Mouse (Mus musculus) cerebellum, adult 2 months (tissue): ENCODE measurements around the gene Myoz2.

Experiments
- CTCF ChIP-seq: fragments of 200-500 bp; IDR thresholded peaks from 2 replicates; pipeline ENCODE4 v1.5.1; 2011; ENCODE audit warnings: low read depth, mild to moderate bottlenecking, control low read depth, low read length, moderate library complexity, borderline replicate concordance; ENCODE audit not compliant: insufficient read depth
- POLR2A ChIP-seq: fragments of 200-500 bp; IDR thresholded peaks from 2 replicates; pipeline ENCODE4 v1.6.1; 2011; ENCODE audit warnings: low read length, control low read depth, borderline replicate concordance; ENCODE audit not compliant: insufficient read depth

DNA sequence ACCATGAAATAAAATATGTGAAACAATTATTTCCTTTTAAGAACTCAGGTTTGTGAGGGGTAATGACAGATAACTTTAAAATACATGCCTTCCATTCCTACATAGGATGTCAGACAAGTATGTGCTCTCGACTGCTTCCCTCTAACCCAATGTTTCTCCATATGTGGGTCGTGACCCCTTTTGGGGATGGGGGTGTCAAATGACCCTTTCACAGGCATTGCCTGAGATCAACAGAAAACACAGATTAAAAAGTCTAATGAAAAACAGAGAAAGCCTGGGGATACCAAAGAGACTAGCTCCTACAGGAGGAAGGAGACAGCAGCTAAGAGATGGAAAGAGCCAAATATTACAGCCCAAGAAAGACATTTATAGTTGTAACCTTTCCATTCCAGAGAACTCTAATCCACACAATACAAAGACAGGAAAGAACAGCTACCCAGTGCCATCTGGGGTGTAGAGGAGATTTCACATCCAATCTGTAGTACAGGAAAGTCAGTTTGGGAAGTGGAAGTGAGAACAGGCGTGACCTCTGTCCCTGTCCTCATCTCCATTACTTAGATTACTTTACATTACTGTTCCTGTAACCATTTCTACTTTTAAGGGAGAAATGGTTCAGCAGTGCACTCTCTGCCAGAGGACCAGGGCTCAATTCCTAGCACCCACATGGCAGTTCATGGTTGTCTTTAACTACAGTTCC is 62.5 kb downstream of the Myoz2 start:
- TF ChIP-seq CTCF (no peak), POLR2A (no peak)
